Mouse (Mus musculus) embryonic facial prominence, embryonic 11.5 days (tissue): ENCODE measurements around the gene Aamp. TPM values are rescaled to one million over a fixed set of nuclear protein-coding genes. Genes with fewer than 3 reads are reported as not detected.

ENCODE experiments used
- ATAC-seq: fragments of 200-750 bp; cut with Nextera tagmentation; replicated peaks from 2 replicates; pipeline ENCODE4 v1.8.0; 2017; ENCODE audit warnings: low read depth; ENCODE audit not compliant: insufficient number of reproducible peaks, low FRiP score, low TSS enrichment
- DNase-seq: peaks from one replicate; pipeline ENCODE4 v3.0.0-alpha.2; 2015; ENCODE audit warnings: low spot score
- H3K27ac ChIP-seq: fragments of 300-500 bp; sonication (generic); replicated peaks from 2 replicates; pipeline ENCODE4 v1.5.1; 2014; ENCODE audit warnings: mild to moderate bottlenecking, low read depth, low read length, control low read depth
- H3K27me3 ChIP-seq: fragments of 300-500 bp; sonication (generic); 2 replicates; pipeline ENCODE4 v1.6.1; 2014; ENCODE audit warnings: mild to moderate bottlenecking, low read length, moderate library complexity, mixed read lengths; ENCODE audit not compliant: control insufficient read depth, insufficient read depth
- H3K36me3 ChIP-seq: fragments of 300-500 bp; sonication (generic); replicated peaks from 2 replicates; pipeline ENCODE4 v1.6.1; 2014; ENCODE audit warnings: low read depth, mild to moderate bottlenecking, low read length, moderate library complexity, mixed read lengths; ENCODE audit not compliant: control insufficient read depth, insufficient read depth
- H3K4me1 ChIP-seq: fragments of 300-500 bp; sonication (generic); 2 replicates; pipeline ENCODE4 v1.6.1; 2014; ENCODE audit warnings: low read length, mixed read lengths; ENCODE audit not compliant: control insufficient read depth, insufficient read depth
- H3K4me2 ChIP-seq: fragments of 300-500 bp; sonication (generic); 2 replicates; pipeline ENCODE4 v1.6.1; 2014; ENCODE audit warnings: low read depth, mild to moderate bottlenecking, control low read depth, low read length, moderate library complexity
- H3K4me3 ChIP-seq: fragments of 300-500 bp; sonication (generic); 2 replicates; pipeline ENCODE4 v1.5.1; 2014; ENCODE audit warnings: low read depth, low read length, control low read depth
- H3K9ac ChIP-seq: fragments of 300-500 bp; sonication (generic); replicated peaks from 2 replicates; pipeline ENCODE4 v1.6.1; 2014; ENCODE audit warnings: mild to moderate bottlenecking, control low read depth, low read length
- H3K9me3 ChIP-seq: fragments of 300-500 bp; sonication (generic); replicated peaks from 2 replicates; pipeline ENCODE4 v1.6.1; 2016; ENCODE audit warnings: mild to moderate bottlenecking, low read length, inconsistent platforms, mixed read lengths; ENCODE audit not compliant: control insufficient read depth
- WGBS: fragments of 180-500 bp; shearing (Covaris S2); extraction: QIAGEN DNeasy Blood & Tissue Kit; methylation state at CpG from one replicate; pipeline ENCODE4 v1.1.7; 2014; 5-methylcytosine and 5-hydroxymethylcytosine counted together
- polyA plus RNA-seq: library from polyadenylated mRNA; unstranded; fragments of >200 nt; fragmentation: Nextera tagmentation; extraction: Ambion mirVana; gene quantifications from 2 replicates; pipeline ENCODE4 v1.2.1, GENCODE M21; 2014

Aamp gene
- polyA plus RNA-seq, 1 experiment from 2014 or later, result 179 TPM

GRCm38 (mm10) chr1:74277883-74278537 lies 6.5 kb downstream of the Aamp start:
- peaks cover 12% of the 10 kb centered on the region for H3K36me3 ChIP-seq
- H3K27me3 ChIP-seq, result no peaks in the 10 kb centered on the region
- H3K9ac ChIP-seq, result no peak overlapping the region
- H3K4me3 ChIP-seq, result no peak overlapping the region
- 64% methylated on average over 8 of the region's 8 CpGs for WGBS
- H3K4me2 ChIP-seq, result no peak overlapping the region
- DNase-seq, result no peak
- H3K9me3 ChIP-seq, result no peaks in the 10 kb centered on the region
- ATAC-seq, result no peak
- H3K4me1 ChIP-seq, result no peaks in the 10 kb centered on the region; the same call in 1 of the 2 replicates
- no peak overlapping the region for H3K27ac ChIP-seq

GRCm38 (mm10) chr1:74277041-74277440 lies 7.5 kb downstream of the Aamp start:
- Histone ChIP-seq H3K27ac (no peak overlapping the region), H3K27me3 (no peaks in the 10 kb centered on the region), H3K4me2 (no peak overlapping the region), H3K4me1 (no peaks in the 10 kb centered on the region; the same call in 1 of the 2 replicates), H3K9me3 (no peaks in the 10 kb centered on the region), H3K36me3 (peaks cover 9% of the 10 kb centered on the region), H3K4me3 (no peak overlapping the region), H3K9ac (no peak overlapping the region)
- ATAC-seq (no peak), DNase-seq (no peak)
- 62% methylated on average over 6 of the region's 6 CpGs for WGBS

GRCm38 (mm10) chr1:74275015-74275414 lies 9.5 kb downstream of the Aamp start:
- no peaks in the 10 kb centered on the region for H3K36me3 ChIP-seq
- H3K4me1 ChIP-seq, result no peaks in the 10 kb centered on the region; the same call in 1 of the 2 replicates
- ATAC-seq (no peak), DNase-seq (peak; percentile 50)
- no peak overlapping the region for H3K27ac ChIP-seq
- no peaks in the 10 kb centered on the region for H3K9me3 ChIP-seq
- H3K4me3 ChIP-seq, result no peak overlapping the region
- no peak overlapping the region for H3K4me2 ChIP-seq
- WGBS, result 25% methylated on average over 9 of the region's 9 CpGs
- no peak overlapping the region for H3K9ac ChIP-seq
- H3K27me3 ChIP-seq, result no peaks in the 10 kb centered on the region

GRCm38 (mm10) chr1:74271659-74272058 lies 12.9 kb downstream of the Aamp start:
- no peak overlapping the region for H3K4me3 ChIP-seq
- H3K27ac ChIP-seq, result no peak overlapping the region
- H3K36me3 ChIP-seq, result no peaks in the 10 kb centered on the region; the same call in none of the 2 replicates
- DNase-seq, result no peak
- no peak for ATAC-seq
- H3K9me3 ChIP-seq, result no peaks in the 10 kb centered on the region
- H3K4me1 ChIP-seq, result no peaks in the 10 kb centered on the region; the same call in 1 of the 2 replicates
- H3K27me3 ChIP-seq, result no peaks in the 10 kb centered on the region
- H3K4me2 ChIP-seq, result no peak overlapping the region
- no peak overlapping the region for H3K9ac ChIP-seq
- 80% methylated on average over 4 of the region's 4 CpGs for WGBS

- Histone ChIP-seq H3K36me3 (peaks cover 11% of the 10 kb centered on the region), H3K4me3 (no peak overlapping the region), H3K9me3 (no peaks in the 10 kb centered on the region), H3K27me3 (no peaks in the 10 kb centered on the region), H3K4me1 (no peaks in the 10 kb centered on the region), H3K27ac (no peak overlapping the region), H3K4me2 (no peak overlapping the region), H3K9ac (no peak overlapping the region)
- DNase-seq (no peak), ATAC-seq (no peak)
- WGBS, result 89% methylated on average over 8 of the region's 8 CpGs
These were observed 15.8 kb downstream of the Aamp start for GRCm38 (mm10) chr1:74268750-74269149.

- ATAC-seq (no peak), DNase-seq (no peak)
- 89% methylated on average over 6 of the region's 6 CpGs for WGBS
These were observed 22.0 kb downstream of the Aamp start for GRCm38 (mm10) chr1:74262510-74262909.

GRCm38 (mm10) chr1:74256782-74257181 lies 27.8 kb downstream of the Aamp start:
- H3K9me3 ChIP-seq, result no peaks in the 10 kb centered on the region
- no peak overlapping the region for H3K9ac ChIP-seq
- ATAC-seq (no peak), DNase-seq (no peak)
- H3K4me2 ChIP-seq, result no peak overlapping the region
- H3K4me1 ChIP-seq, result no peaks in the 10 kb centered on the region
- 75% methylated on average over 4 of the region's 4 CpGs for WGBS
- H3K36me3 ChIP-seq, result peaks cover under 1% of the 10 kb centered on the region
- no peaks in the 10 kb centered on the region for H3K27me3 ChIP-seq
- H3K4me3 ChIP-seq, result no peak overlapping the region
- no peak overlapping the region for H3K27ac ChIP-seq

More at GRCm38 (mm10) chr1:74262510-74262909, 22.0 kb downstream of the Aamp start:
- no peaks in the 10 kb centered on the region for H3K9me3 ChIP-seq
- no peak overlapping the region for H3K4me2 ChIP-seq
- no peak overlapping the region for H3K27ac ChIP-seq
- no peaks in the 10 kb centered on the region for H3K27me3 ChIP-seq
- no peaks in the 10 kb centered on the region for H3K4me1 ChIP-seq
- no peak overlapping the region for H3K9ac ChIP-seq
- peaks cover 22% of the 10 kb centered on the region for H3K36me3 ChIP-seq
- no peak overlapping the region for H3K4me3 ChIP-seq

- WGBS, result 95% methylated on average over 8 of the region's 8 CpGs
- Histone ChIP-seq H3K4me1 (no peaks in the 10 kb centered on the region), H3K27me3 (no peaks in the 10 kb centered on the region), H3K4me2 (no peak overlapping the region), H3K9me3 (no peaks in the 10 kb centered on the region), H3K36me3 (peaks cover 6% of the 10 kb centered on the region), H3K4me3 (no peak overlapping the region), H3K9ac (no peak overlapping the region), H3K27ac (no peak overlapping the region)
- DNase-seq (no peak), ATAC-seq (no peak)
These were observed 28.7 kb downstream of the Aamp start for GRCm38 (mm10) chr1:74255704-74256345.
